Mouse (Mus musculus) CH12.LX (cell line): ENCODE results near the gene Ipo4. TPM values are rescaled to one million over a fixed set of nuclear protein-coding genes. Genes with fewer than 3 reads are reported as not detected.

Experiments
- DNase-seq: peaks from one replicate; pipeline ENCODE4 v3.0.0-alpha.2; 2013; ENCODE audit errors: extremely low read depth
- H3K27ac ChIP-seq: 2 replicates; pipeline ENCODE4 v1.5.1; 2012; ENCODE audit warnings: low read depth, mild to moderate bottlenecking, control low read depth, moderate library complexity; ENCODE audit not compliant: insufficient read depth
- H3K27me3 ChIP-seq: replicated peaks from 2 replicates; pipeline ENCODE3; 2012; ENCODE audit warnings: inconsistent platforms
- H3K36me3 ChIP-seq, 2 experiments: replicated peaks in 1 of 2; 2 replicates each; pipeline versions ENCODE3 to v1.6.1; 2012; ENCODE audit warnings: inconsistent platforms in 1 of 2, low read length in 1 of 2, mild to moderate bottlenecking in 1 of 2, mixed read lengths in 1 of 2, moderate library complexity in 1 of 2; ENCODE audit not compliant: control insufficient read depth in 1 of 2, insufficient read depth in 1 of 2
- H3K4me1 ChIP-seq, 2 experiments: 2 replicates each; pipeline ENCODE4 v1.6.1; 2012; ENCODE audit warnings: inconsistent platforms in 1 of 2, moderate library complexity in 1 of 2; ENCODE audit not compliant: insufficient read depth in 2 of 2, control insufficient read depth in 1 of 2
- H3K4me2 ChIP-seq: 2 replicates; pipeline ENCODE4 v1.6.1; 2012; ENCODE audit warnings: low read depth, mild to moderate bottlenecking, control low read depth; ENCODE audit not compliant: poor library complexity, insufficient read depth, severe bottlenecking
- H3K4me3 ChIP-seq, 3 experiments: fragments of 150-350 bp in 1 of 3; sonication (generic) in 1 of 3; replicated peaks in 1 of 3; 2 replicates each; pipeline versions ENCODE3 to v1.5.1; 2011 to 2012; ENCODE audit warnings: low read depth in 2 of 3, low read length in 2 of 3, mild to moderate bottlenecking in 2 of 3, moderate library complexity in 2 of 3, control low read depth in 1 of 3, improper control_type of control experiment in 1 of 3, inconsistent platforms in 1 of 3, mixed read lengths in 1 of 3; ENCODE audit not compliant: poor library complexity in 1 of 3
- H3K79me2 ChIP-seq: replicated peaks from 2 replicates; pipeline ENCODE4 v1.6.1; 2012; ENCODE audit warnings: mild to moderate bottlenecking, moderate library complexity; ENCODE audit not compliant: control insufficient read depth, poor library complexity, insufficient read depth, severe bottlenecking; ENCODE audit errors: extremely low read depth
- H3K9ac ChIP-seq: 2 replicates; pipeline ENCODE4 v1.6.1; 2012; ENCODE audit warnings: low read depth, mild to moderate bottlenecking, control low read depth, moderate library complexity; ENCODE audit not compliant: insufficient read depth
- H3K9me3 ChIP-seq: replicated peaks from 2 replicates; pipeline ENCODE3; 2012; ENCODE audit warnings: low read length, inconsistent platforms, mixed read lengths
- BHLHE40 ChIP-seq: IDR thresholded peaks from 2 replicates; pipeline ENCODE4 v1.6.1; 2011; ENCODE audit warnings: mild to moderate bottlenecking, low read depth, low read length, improper control_type of control experiment
- CHD1 ChIP-seq: IDR thresholded peaks from 2 replicates; pipeline ENCODE4 v1.6.1; 2012; ENCODE audit warnings: low read depth, low read length, improper control_type of control experiment, inconsistent platforms
- CHD2 ChIP-seq: IDR thresholded peaks from 2 replicates; pipeline ENCODE4 v1.6.1; 2011; ENCODE audit warnings: low read length, improper control_type of control experiment
- CTCF ChIP-seq, 2 experiments: IDR thresholded peaks in 1 of 2; conservative IDR thresholded peaks in 1 of 2; 2 replicates each; pipeline ENCODE4 v1.5.1; 2011 to 2012; ENCODE audit warnings: low read depth in 2 of 2, low read length in 2 of 2, improper control_type of control experiment in 1 of 2, inconsistent platforms in 1 of 2, mild to moderate bottlenecking in 1 of 2, moderate library complexity in 1 of 2
- E2F4 ChIP-seq: IDR thresholded peaks from 2 replicates; pipeline ENCODE4 v1.6.1; 2011; ENCODE audit warnings: low read depth, low read length, improper control_type of control experiment; ENCODE audit not compliant: insufficient replicate concordance
- ETS1 ChIP-seq: conservative IDR thresholded peaks from 2 replicates; pipeline ENCODE4 v1.6.1; 2012; ENCODE audit warnings: low read depth, mild to moderate bottlenecking, inconsistent platforms, low read length, improper control_type of control experiment, moderate library complexity
- GABPA ChIP-seq: IDR thresholded peaks from 2 replicates; pipeline ENCODE4 v1.6.1; 2012; ENCODE audit warnings: low read depth, low read length, improper control_type of control experiment, inconsistent platforms; ENCODE audit not compliant: insufficient replicate concordance
- HCFC1 ChIP-seq: IDR thresholded peaks from 2 replicates; pipeline ENCODE4 v1.6.1; 2012; ENCODE audit warnings: low read depth, mild to moderate bottlenecking, inconsistent platforms, low read length, improper control_type of control experiment
- JUN ChIP-seq: IDR thresholded peaks from 2 replicates; pipeline ENCODE4 v1.6.1; 2011; ENCODE audit warnings: low read depth, mild to moderate bottlenecking, low read length, improper control_type of control experiment, moderate library complexity; ENCODE audit not compliant: insufficient read depth
- JUND ChIP-seq: conservative IDR thresholded peaks from 2 replicates; pipeline ENCODE4 v1.6.1; 2011; ENCODE audit warnings: low read depth, low read length, improper control_type of control experiment
- KAT2A ChIP-seq: IDR thresholded peaks from 2 replicates; pipeline ENCODE4 v1.6.1; 2012; ENCODE audit warnings: low read length, improper control_type of control experiment, inconsistent platforms; ENCODE audit not compliant: insufficient replicate concordance
- MAFK ChIP-seq: IDR thresholded peaks from 2 replicates; pipeline ENCODE4 v1.6.1; 2011; ENCODE audit warnings: low read length, improper control_type of control experiment; ENCODE audit not compliant: insufficient replicate concordance
- MAZ ChIP-seq: IDR thresholded peaks from 2 replicates; pipeline ENCODE4 v1.6.1; 2012; ENCODE audit warnings: low read depth, mild to moderate bottlenecking, inconsistent platforms, low read length, improper control_type of control experiment, moderate library complexity
- MEF2A ChIP-seq: IDR thresholded peaks from 2 replicates; pipeline ENCODE4 v1.6.1; 2014; ENCODE audit warnings: low read depth, mild to moderate bottlenecking, inconsistent platforms, low read length, improper control_type of control experiment, borderline replicate concordance
- NELFE ChIP-seq: IDR thresholded peaks from 2 replicates; pipeline ENCODE4 v1.6.1; 2011; ENCODE audit warnings: low read depth, low read length, improper control_type of control experiment
- NRF1 ChIP-seq: IDR thresholded peaks from 2 replicates; pipeline ENCODE4 v1.6.1; 2014; ENCODE audit warnings: low read depth, mild to moderate bottlenecking, inconsistent platforms, low read length, improper control_type of control experiment, moderate library complexity
- PAX5 ChIP-seq: IDR thresholded peaks from 2 replicates; pipeline ENCODE4 v1.6.1; 2012; ENCODE audit warnings: low read length, inconsistent platforms, mixed read lengths
- POLR2AphosphoS2 ChIP-seq: IDR thresholded peaks from 2 replicates; pipeline ENCODE4 v1.6.1; 2011; ENCODE audit warnings: low read depth, low read length, improper control_type of control experiment
- RAD21 ChIP-seq: IDR thresholded peaks from 2 replicates; pipeline ENCODE4 v1.6.1; 2011; ENCODE audit warnings: low read depth, mild to moderate bottlenecking, low read length, improper control_type of control experiment, moderate library complexity
- RCOR1 ChIP-seq: conservative IDR thresholded peaks from 2 replicates; pipeline ENCODE4 v1.6.1; 2012; ENCODE audit warnings: low read depth, mild to moderate bottlenecking, inconsistent platforms, low read length, improper control_type of control experiment
- SIN3A ChIP-seq: IDR thresholded peaks from 2 replicates; pipeline ENCODE4 v1.6.1; 2012; ENCODE audit warnings: low read length, improper control_type of control experiment, inconsistent platforms
- SMC3 ChIP-seq: IDR thresholded peaks from 2 replicates; pipeline ENCODE4 v1.6.1; 2011; ENCODE audit warnings: low read depth, low read length, improper control_type of control experiment
- TBP ChIP-seq: conservative IDR thresholded peaks from 2 replicates; pipeline ENCODE4 v1.6.1; 2011; ENCODE audit warnings: low read depth, low read length, improper control_type of control experiment
- USF1 ChIP-seq: IDR thresholded peaks from 2 replicates; pipeline ENCODE4 v1.6.1; 2014; ENCODE audit warnings: low read depth, mild to moderate bottlenecking, inconsistent platforms, low read length, improper control_type of control experiment
- USF2 ChIP-seq: conservative IDR thresholded peaks from 2 replicates; pipeline ENCODE4 v1.6.1; 2011; ENCODE audit warnings: low read depth, low read length, improper control_type of control experiment
- ZC3H11A ChIP-seq: IDR thresholded peaks from 2 replicates; pipeline ENCODE4 v1.6.1; 2012; ENCODE audit warnings: low read depth, mild to moderate bottlenecking, inconsistent platforms, low read length, improper control_type of control experiment
- ZKSCAN1 ChIP-seq: IDR thresholded peaks from 2 replicates; pipeline ENCODE4 v1.6.1; 2012; ENCODE audit warnings: low read depth, inconsistent platforms, low read length, improper control_type of control experiment, borderline replicate concordance
- ZNF384 ChIP-seq: IDR thresholded peaks from 2 replicates; pipeline ENCODE4 v1.6.1; 2012; ENCODE audit warnings: low read depth, low read length, improper control_type of control experiment, inconsistent platforms
- dilution Hi-C: fragments of 300-500 bp; cut with MboI; formaldehyde crosslinking; loops from 2 replicates; pipeline ENCODE4 v1.14.3; 2020; ENCODE audit warnings: low sequenced_read_pairs; ENCODE audit not compliant: extremely low pct_unique_long_range_greater_than_20kb, extremely low pct_ligation_motif_present
- in situ Hi-C: fragments of 300-500 bp; cut with MboI; formaldehyde crosslinking; loops from 3 replicates; pipeline ENCODE4 v1.14.3; 2019; ENCODE audit warnings: low sequenced_read_pairs, low pct_ligation_motif_present, low pct_unique_long_range_greater_than_20kb, mixed read lengths
- polyA plus RNA-seq: library from polyadenylated mRNA; unstranded; fragments of >175 nt; gene quantifications from 2 replicates; pipeline ENCODE4 v1.2.1, GENCODE M21; 2012; ENCODE audit warnings: low read depth; ENCODE audit not compliant: insufficient read length
- total RNA-seq, 2 experiments: library from RNA; depleted of rRNA; stranded (reverse); fragments of 300-350 nt in 1 of 2; fragments of >200 nt in 1 of 2; gene quantifications; 2 replicates each; pipeline ENCODE4 v1.2.3; 2012 to 2014

The Ipo4 gene
- total and polyA plus RNA-seq, 3 experiments, result 47.5 to 175 (median 84.8) TPM

DNA sequence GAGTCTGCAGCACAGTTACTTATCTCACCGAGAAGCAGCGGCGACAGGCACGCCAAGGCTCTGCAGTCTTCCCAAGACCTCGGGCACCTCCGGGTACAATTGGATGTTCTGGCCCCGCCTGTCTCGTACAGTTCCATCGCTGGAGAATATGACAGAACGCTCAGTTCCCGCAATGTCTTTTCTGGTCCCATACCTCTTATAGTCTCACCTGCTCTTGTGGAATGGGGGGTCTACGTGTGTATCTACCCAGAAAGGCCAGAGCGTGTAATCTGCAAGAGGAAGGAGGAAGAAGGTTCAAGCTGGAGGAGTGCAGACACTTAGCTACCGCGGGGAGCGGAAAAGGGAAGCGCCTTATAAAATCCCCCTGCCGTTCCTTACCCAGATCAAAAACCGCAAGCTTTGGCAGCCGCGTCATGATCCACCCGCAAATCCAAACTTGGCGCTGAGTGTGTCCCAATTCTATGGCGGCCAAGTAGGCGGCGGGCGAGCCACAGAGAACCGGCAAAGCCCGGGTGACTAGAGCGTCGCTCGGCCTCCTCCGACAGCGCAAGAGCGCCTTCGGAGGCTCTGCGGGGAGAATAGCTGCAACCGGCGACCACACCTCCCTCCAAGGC lies 24.3 kb upstream of the Ipo4 start, which contains the start of gene Mdp1 (continued):
- TF ChIP-seq MEF2A (peak; percentile 73), SIN3A (peak; percentile 73), ZC3H11A (no peak), E2F4 (no peak), MAZ (no peak; the same call in 1 of the 2 replicates), ZKSCAN1 (no peak), MAFK (no peak), HCFC1 (peak; percentile 80), BHLHE40 (no peak), ETS1 (no peak), RCOR1 (no peak), NELFE (peak; percentile 62; the same call in 1 of the 2 replicates), KAT2A (peak; percentile 48; the same call in 1 of the 2 replicates), CTCF (conservative IDR thresholded peaks at IDR 0.05 in 1 of 2, IDR thresholded peaks at IDR 0.05 in 1 of 2; ENCODE audit: low read depth in 2 of 2, low read length in 2 of 2) (peak in 1 of 2 experiments; percentile 76; a peak in 2 of 4 replicates), POLR2AphosphoS2 (no peak), JUN (no peak), RAD21 (no peak; the same call in 1 of the 2 replicates), CHD1 (no peak), TBP (0 out of 2 replicates have a peak, but pooled peaks have one; percentile 45), PAX5 (no peak), SMC3 (peak; percentile 21; the same call in 1 of the 2 replicates)

DNA sequence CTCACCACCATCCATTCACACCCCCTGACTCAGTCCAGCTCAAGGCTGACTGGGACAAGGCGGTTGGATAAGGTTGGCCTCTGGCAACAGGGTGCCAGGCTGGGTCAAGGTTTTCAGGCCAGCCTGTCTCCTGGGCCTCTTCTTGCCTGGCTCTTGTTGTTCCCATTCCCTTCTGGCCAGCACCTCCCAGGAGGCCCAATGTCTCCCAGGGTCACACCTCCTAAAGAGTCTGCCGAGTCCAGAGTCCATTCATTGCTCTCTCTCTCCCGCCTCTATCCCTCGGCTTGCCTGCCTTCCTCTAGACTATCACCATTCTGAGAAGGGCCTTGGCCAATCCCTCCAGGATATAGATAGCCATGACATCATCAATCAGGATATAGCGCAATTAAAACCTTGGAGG lies 22.3 kb upstream of the Ipo4 start:
- dilution Hi-C loops (no loop called here), in situ Hi-C loops (no loop called here)

More for the DNA sequence above, 22.3 kb upstream of the Ipo4 start:
- no peaks in the 10 kb centered on the region for H3K9me3 ChIP-seq
- H3K4me1 ChIP-seq, result peaks cover 0 to 16% of the 10 kb centered on the region in 2 experiments; a peak in 2 of 4 replicates
- TF ChIP-seq NRF1 (no peak), GABPA (no peak), ZC3H11A (no peak), RCOR1 (no peak), JUN (no peak), TBP (no peak), ZNF384 (no peak), RAD21 (no peak), USF1 (no peak), CHD2 (no peak), USF2 (no peak), CTCF (conservative IDR thresholded peaks at IDR 0.05 in 1 of 2, IDR thresholded peaks at IDR 0.05 in 1 of 2; ENCODE audit: low read depth in 2 of 2, low read length in 2 of 2) (no peak), CHD1 (no peak), MAFK (no peak), JUND (no peak), MEF2A (no peak)
- TF ChIP-seq, all 38 proteins: peak for 0
- H3K9ac ChIP-seq, result no peak overlapping the region
- H3K79me2 ChIP-seq, result no peaks in the 10 kb centered on the region; the same call in none of the 2 replicates
- H3K4me3 ChIP-seq, result no peak overlapping the region
- no peak for DNase-seq
- H3K36me3 ChIP-seq, result peaks cover 12 to 42% of the 10 kb centered on the region in 2 experiments
- no peak overlapping the region for H3K27ac ChIP-seq
- no peaks in the 10 kb centered on the region for H3K27me3 ChIP-seq
- H3K4me2 ChIP-seq, result no peak overlapping the region
